Mouse (Mus musculus) thymus, adult 2 months (tissue): ENCODE data around the gene Bag3.

Source experiments
- CTCF ChIP-seq: fragments of 200-500 bp; IDR thresholded peaks from 2 replicates; pipeline ENCODE4 v1.5.1; 2012; ENCODE audit warnings: mild to moderate bottlenecking, control low read depth, low read length, moderate library complexity, borderline replicate concordance; ENCODE audit not compliant: control insufficient read depth, poor library complexity, insufficient read depth; ENCODE audit errors: extremely low read depth
- POLR2A ChIP-seq: fragments of 200-500 bp; IDR thresholded peaks from 2 replicates; pipeline ENCODE4 v1.6.1; 2012; ENCODE audit warnings: mild to moderate bottlenecking, low read length, control low read depth, moderate library complexity; ENCODE audit not compliant: control insufficient read depth, poor library complexity, insufficient read depth; ENCODE audit errors: extremely low read depth

DNA sequence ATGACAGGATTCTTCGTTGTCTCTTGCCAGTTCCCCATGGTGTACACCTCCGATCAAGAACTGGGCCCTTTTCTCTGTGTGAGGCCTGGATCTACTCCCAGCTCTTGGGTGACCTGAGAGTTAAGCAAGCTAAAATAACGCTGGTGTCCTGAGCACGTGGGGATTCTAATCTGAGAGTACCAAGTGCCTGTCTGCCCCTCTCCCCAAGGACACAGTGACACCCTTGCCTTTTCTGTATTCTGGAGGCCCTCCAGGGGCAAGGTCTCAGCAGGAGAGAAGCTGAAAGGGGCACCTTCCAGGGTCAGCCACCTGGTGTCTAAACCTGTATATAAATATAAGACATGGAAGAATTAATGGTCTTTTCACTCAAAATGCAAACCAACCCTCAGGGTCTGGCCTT is 14.3 kb downstream of the Bag3 start:
- no peak for TF ChIP-seq CTCF
- no peak for TF ChIP-seq POLR2A
